Mouse (Mus musculus) liver, embryonic 14.5 days (tissue): ENCODE data around the gene Sct. TPM values are rescaled to one million over a fixed set of nuclear protein-coding genes. Genes with fewer than 3 reads are reported as not detected.
A peak's percentile ranks its signal among the peaks of the same experiment; 100 is the strongest.

ENCODE experiments used
- ATAC-seq: fragments of 200-750 bp; cut with Nextera tagmentation; 2 replicates; pipeline ENCODE4 v1.8.0; 2017; ENCODE audit warnings: moderate number of reproducible peaks, mild to moderate bottlenecking, moderate library complexity; ENCODE audit not compliant: insufficient read depth
- DNase-seq, 3 experiments: peaks; one replicate each; pipeline ENCODE4 v3.0.0-alpha.2; 2012 to 2013; ENCODE audit warnings: low read depth in 3 of 3, low spot score in 3 of 3
- H3K27ac ChIP-seq: fragments of 300-500 bp; sonication (generic); 2 replicates; pipeline ENCODE4 v1.5.1; 2014; ENCODE audit warnings: moderate library complexity, mild to moderate bottlenecking, control low read depth, inconsistent platforms
- H3K27me3 ChIP-seq: fragments of 300-500 bp; sonication (generic); 2 replicates; pipeline ENCODE4 v1.6.1; 2014; ENCODE audit warnings: mild to moderate bottlenecking, low read length, moderate library complexity; ENCODE audit not compliant: control insufficient read depth, insufficient read depth
- H3K36me3 ChIP-seq: fragments of 300-500 bp; sonication (generic); replicated peaks from 2 replicates; pipeline ENCODE4 v1.6.1; 2014; ENCODE audit warnings: low read depth; ENCODE audit not compliant: control insufficient read depth, insufficient read depth
- H3K4me1 ChIP-seq, 2 experiments: fragments of 200-500 bp in 1 of 2; fragments of 300-500 bp in 1 of 2; sonication (generic) in 1 of 2; replicated peaks; 2 replicates each; pipeline ENCODE4 v1.6.1; 2012 to 2014; ENCODE audit warnings: antibody characterized with exemption in 1 of 2, inconsistent platforms in 1 of 2, low read length in 1 of 2; ENCODE audit not compliant: control insufficient read depth in 2 of 2, insufficient read depth in 2 of 2
- H3K4me2 ChIP-seq: fragments of 300-500 bp; sonication (generic); 2 replicates; pipeline ENCODE4 v1.6.1; 2014; ENCODE audit warnings: low read depth, mild to moderate bottlenecking, control low read depth, moderate library complexity
- H3K4me3 ChIP-seq, 2 experiments: fragments of 200-500 bp in 1 of 2; fragments of 300-500 bp in 1 of 2; sonication (generic) in 1 of 2; 2 replicates each; pipeline ENCODE4 v1.5.1; 2012 to 2014; ENCODE audit warnings: low read depth in 2 of 2, low read length in 2 of 2, mild to moderate bottlenecking in 2 of 2, control low read depth in 1 of 2, inconsistent platforms in 1 of 2, moderate library complexity in 1 of 2; ENCODE audit not compliant: insufficient read depth in 1 of 2
- H3K9ac ChIP-seq: fragments of 300-500 bp; sonication (generic); replicated peaks from 2 replicates; pipeline ENCODE4 v1.6.1; 2014; ENCODE audit warnings: mild to moderate bottlenecking, control low read depth, moderate library complexity
- H3K9me3 ChIP-seq: fragments of 300-500 bp; sonication (generic); 2 replicates; pipeline ENCODE4 v1.6.1; 2016; ENCODE audit warnings: low read length, mixed read lengths; ENCODE audit not compliant: control insufficient read depth
- CTCF ChIP-seq: IDR thresholded peaks from 2 replicates; pipeline ENCODE4 v1.5.1; 2016; ENCODE audit warnings: antibody characterized with exemption, low read depth, control low read depth
- EP300 ChIP-seq: IDR thresholded peaks from 2 replicates; pipeline ENCODE4 v1.6.1; 2016; ENCODE audit warnings: antibody characterized with exemption, low read depth
- WGBS: fragments of 180-500 bp; shearing (Covaris S2); extraction: QIAGEN DNeasy Blood & Tissue Kit; methylation state at CpG from one replicate; pipeline ENCODE4 v1.1.7; 2014; ENCODE audit not compliant: insufficient replicate concordance; 5-methylcytosine and 5-hydroxymethylcytosine counted together
- polyA plus RNA-seq, 2 experiments: library from polyadenylated mRNA; depleted of rRNA in 1 of 2; stranded (reverse) in 1 of 2; unstranded in 1 of 2; fragments of >200 nt; fragmentation: Nextera tagmentation in 1 of 2; extraction: Ambion mirVana in 1 of 2; gene quantifications; 2 replicates each; pipeline versions ENCODE4 v1.2.1 to v1.2.3; 2012 to 2014

The Sct gene
- polyA plus RNA-seq, 2 experiments, result 0.16 to 0.22 TPM

DNA sequence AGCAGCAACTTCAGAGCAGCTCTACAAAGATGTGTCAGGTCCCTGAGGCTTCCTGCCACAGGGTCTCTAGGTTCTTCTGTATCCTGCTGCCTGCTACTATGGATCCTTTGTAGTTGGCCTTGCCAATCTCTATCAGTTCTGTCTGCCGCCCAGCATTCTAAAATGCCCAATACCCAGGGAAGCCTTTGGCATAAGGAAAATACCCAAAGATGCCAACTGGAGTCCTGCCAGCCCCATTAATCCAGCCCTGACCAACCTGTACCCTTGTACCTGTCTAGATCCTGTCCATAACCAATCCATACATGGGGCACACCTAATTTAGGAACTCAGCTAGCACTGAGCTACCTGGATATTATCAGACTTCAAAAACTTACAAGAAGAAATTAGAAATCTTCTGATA lies 45.8 kb upstream of the Sct start:
- Histone ChIP-seq H3K4me2 (no peak overlapping the region), H3K4me1 (peaks cover 19 to 23% of the 10 kb centered on the region in 2 experiments), H3K27ac (no peak overlapping the region), H3K9me3 (no peaks in the 10 kb centered on the region), H3K9ac (no peak overlapping the region), H3K4me3 (no peak overlapping the region), H3K27me3 (no peaks in the 10 kb centered on the region), H3K36me3 (peaks cover 36% of the 10 kb centered on the region)
- 76% methylated on average over 1 of the region's 1 CpGs for WGBS
- TF ChIP-seq CTCF, result no peak
- no peak for TF ChIP-seq EP300
- DNase-seq (no peak), ATAC-seq (no peak)

DNA sequence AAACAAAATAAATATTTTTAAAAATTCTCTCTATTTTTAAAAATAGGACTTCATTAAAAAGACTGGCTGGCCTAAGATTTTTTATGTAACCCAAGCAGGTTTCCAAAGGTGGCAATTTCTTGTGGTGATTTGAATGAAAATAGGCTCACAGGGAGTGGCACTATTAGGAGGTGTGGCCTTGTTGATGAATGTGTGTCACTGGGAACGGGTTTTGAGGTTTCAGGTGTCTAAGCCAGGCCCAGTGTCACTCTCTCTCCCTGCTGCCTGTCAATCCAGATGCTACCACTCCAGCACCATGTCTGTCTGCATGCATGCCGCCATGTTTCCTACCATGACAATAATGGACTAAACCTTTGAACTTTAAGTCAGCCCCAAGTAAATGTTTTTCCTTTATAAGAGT lies 40.5 kb upstream of the Sct start:
- Histone ChIP-seq H3K9me3 (no peaks in the 10 kb centered on the region), H3K36me3 (peaks cover 62% of the 10 kb centered on the region), H3K27ac (no peak overlapping the region), H3K9ac (no peak overlapping the region), H3K27me3 (no peaks in the 10 kb centered on the region), H3K4me2 (no peak overlapping the region), H3K4me3 (no peak overlapping the region), H3K4me1 (no peaks in the 10 kb centered on the region)
- WGBS, result 69% methylated on average over 2 of the region's 2 CpGs
- TF ChIP-seq EP300, result no peak
- no peak for TF ChIP-seq CTCF
- ATAC-seq (no peak), DNase-seq (no peak)

DNA sequence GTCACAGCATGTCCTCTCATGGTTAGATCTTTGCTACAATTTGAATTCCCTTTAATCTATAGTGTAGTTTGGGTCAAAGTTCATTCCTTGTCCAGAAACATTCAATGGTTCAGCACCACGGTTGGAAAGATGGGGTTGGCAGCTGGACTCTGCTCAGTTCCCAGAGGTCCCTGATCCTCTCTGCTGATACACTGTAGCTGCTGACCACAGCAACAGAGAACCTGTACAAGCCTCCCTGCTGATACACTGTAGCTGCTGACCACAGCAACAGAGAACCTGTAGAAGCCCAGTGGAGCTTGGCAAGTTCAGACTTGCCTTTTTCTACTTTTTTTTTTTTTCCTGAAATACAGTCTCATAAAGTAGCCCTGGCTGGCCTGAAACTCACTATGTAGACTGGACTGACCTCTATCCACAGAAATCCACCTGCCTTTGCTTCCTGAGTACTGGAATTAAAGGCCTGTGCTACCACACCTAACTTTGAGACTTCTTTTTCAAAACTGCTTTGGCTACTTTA lies 38.7 kb upstream of the Sct start:
- Histone ChIP-seq H3K36me3 (peaks cover 67% of the 10 kb centered on the region), H3K4me2 (no peak overlapping the region), H3K27ac (no peak overlapping the region), H3K9ac (no peak overlapping the region), H3K4me1 (no peaks in the 10 kb centered on the region), H3K4me3 (no peak overlapping the region), H3K27me3 (no peaks in the 10 kb centered on the region), H3K9me3 (no peaks in the 10 kb centered on the region)
- DNase-seq (no peak), ATAC-seq (no peak)
- WGBS, result 67% methylated on average over 1 of the region's 1 CpGs
- no peak for TF ChIP-seq EP300

DNA sequence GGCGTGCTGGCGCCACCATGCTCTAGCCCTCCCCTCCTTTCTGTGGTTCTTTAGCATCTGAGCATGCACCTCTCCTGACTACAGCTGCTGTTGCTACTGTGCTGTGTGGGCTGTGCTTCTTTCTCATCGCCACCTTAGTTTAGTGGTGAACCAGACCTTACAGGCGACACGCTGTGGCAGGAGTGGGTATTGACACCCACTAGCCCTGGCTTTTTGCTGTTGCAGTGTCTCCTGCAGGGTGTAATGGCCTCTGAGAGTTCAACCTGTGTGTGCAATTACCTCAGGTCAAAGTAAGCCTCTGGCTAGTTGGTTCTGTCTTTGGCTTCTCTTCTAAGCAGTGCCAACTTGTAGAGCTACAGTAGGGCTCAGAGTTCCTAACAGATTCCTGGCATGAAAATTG lies 37.0 kb upstream of the Sct start:
- Histone ChIP-seq H3K36me3 (peaks cover 62% of the 10 kb centered on the region), H3K27me3 (no peaks in the 10 kb centered on the region), H3K4me2 (no peak overlapping the region), H3K9me3 (no peaks in the 10 kb centered on the region), H3K27ac (no peak overlapping the region), H3K4me1 (no peaks in the 10 kb centered on the region), H3K9ac (no peak overlapping the region), H3K4me3 (no peak overlapping the region)
- ATAC-seq, result no peak; the same call in 1 of the 2 replicates
- 73% methylated on average over 5 of the region's 5 CpGs for WGBS
- TF ChIP-seq CTCF (peak; percentile 74), EP300 (no peak)
- no peak for DNase-seq

DNA sequence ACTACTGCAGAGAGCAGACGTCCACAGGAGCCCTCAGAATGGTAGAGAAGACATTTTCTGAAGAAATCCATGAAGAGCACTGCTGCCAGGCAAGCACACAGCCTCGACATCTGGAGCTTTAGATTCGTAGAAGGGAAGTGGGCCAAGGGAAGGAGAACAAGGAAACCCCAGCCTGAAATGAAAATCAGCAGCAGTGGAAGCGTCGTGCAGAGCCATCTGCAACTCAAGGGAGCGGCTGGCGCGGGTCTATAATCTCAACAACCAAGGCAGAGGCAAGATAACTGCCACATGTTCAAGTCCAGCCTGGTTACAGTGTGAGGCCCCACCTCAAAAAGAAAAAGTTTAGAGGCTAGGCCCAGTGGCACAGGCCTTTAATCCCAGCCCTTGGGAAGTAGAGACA lies 36.1 kb upstream of the Sct start:
- peaks cover 62% of the 10 kb centered on the region for H3K36me3 ChIP-seq

More for the DNA sequence above, 36.1 kb upstream of the Sct start:
- no peaks in the 10 kb centered on the region for H3K4me1 ChIP-seq
- H3K27me3 ChIP-seq, result no peaks in the 10 kb centered on the region
- 60% methylated on average over 8 of the region's 8 CpGs for WGBS
- no peak overlapping the region for H3K4me3 ChIP-seq
- H3K4me2 ChIP-seq, result no peak overlapping the region
- ATAC-seq (no peak), DNase-seq (no peak)
- no peak overlapping the region; the same call in 1 of the 2 replicates for H3K9ac ChIP-seq
- no peak overlapping the region for H3K27ac ChIP-seq
- no peak for TF ChIP-seq EP300
- no peak for TF ChIP-seq CTCF
- no peaks in the 10 kb centered on the region for H3K9me3 ChIP-seq
